Mouse (Mus musculus) ES-E14 (cell line): ENCODE results near the gene Kcna2. TPM values are rescaled to one million over a fixed set of nuclear protein-coding genes. Genes with fewer than 3 reads are reported as not detected.

ENCODE experiments used
- DNase-seq: peaks from one replicate; pipeline ENCODE4 v3.0.0-alpha.2; 2013; ENCODE audit warnings: low read depth, low spot score
- H3K27ac ChIP-seq: 2 replicates; pipeline ENCODE4 v1.5.1; 2012; ENCODE audit warnings: low read depth, mild to moderate bottlenecking, low read length, moderate library complexity, mixed read lengths; ENCODE audit not compliant: poor library complexity, insufficient read depth, severe bottlenecking
- H3K36me3 ChIP-seq: 2 replicates; pipeline ENCODE4 v1.6.1; 2012; ENCODE audit warnings: mild to moderate bottlenecking, low read length, moderate library complexity, mixed read lengths; ENCODE audit not compliant: control insufficient read depth, poor library complexity, insufficient read depth, severe bottlenecking
- H3K4me1 ChIP-seq, 2 experiments: fragments of 150-350 bp in 1 of 2; sonication (generic) in 1 of 2; 2 replicates each; pipeline ENCODE4 v1.6.1; 2012; ENCODE audit warnings: low read length in 2 of 2, mild to moderate bottlenecking in 1 of 2, mixed read lengths in 1 of 2; ENCODE audit not compliant: control insufficient read depth in 2 of 2, insufficient read depth in 2 of 2, poor library complexity in 1 of 2
- H3K4me3 ChIP-seq, 2 experiments: fragments of 150-350 bp in 1 of 2; sonication (generic) in 1 of 2; 2 replicates each; pipeline ENCODE4 v1.5.1; 2012; ENCODE audit warnings: low read length in 2 of 2, low read depth in 1 of 2, mild to moderate bottlenecking in 1 of 2, mixed read lengths in 1 of 2; ENCODE audit not compliant: insufficient read depth in 1 of 2, poor library complexity in 1 of 2, severe bottlenecking in 1 of 2
- H3K9ac ChIP-seq: 2 replicates; pipeline ENCODE4 v1.6.1; 2012; ENCODE audit warnings: low read depth, mild to moderate bottlenecking, low read length, mixed read lengths; ENCODE audit not compliant: poor library complexity, insufficient read depth, severe bottlenecking
- H3K9me3 ChIP-seq: fragments of 150-350 bp; sonication (generic); 2 replicates; pipeline ENCODE4 v1.6.1; 2012; ENCODE audit warnings: low read depth, mild to moderate bottlenecking, low read length; ENCODE audit not compliant: control insufficient read depth, insufficient read depth
- CHD2 ChIP-seq: IDR thresholded peaks from 2 replicates; pipeline ENCODE4 v1.6.1; 2014; ENCODE audit warnings: mild to moderate bottlenecking, low read depth, low read length, inconsistent platforms
- HCFC1 ChIP-seq: IDR thresholded peaks from 2 replicates; pipeline ENCODE4 v1.6.1; 2012; ENCODE audit warnings: low read length, inconsistent platforms, borderline replicate concordance; ENCODE audit not compliant: insufficient read depth
- MAFK ChIP-seq: IDR thresholded peaks from 2 replicates; pipeline ENCODE4 v1.6.1; 2014; ENCODE audit warnings: mild to moderate bottlenecking, low read depth, low read length, inconsistent platforms; ENCODE audit not compliant: insufficient read depth
- ZC3H11A ChIP-seq: IDR thresholded peaks from 2 replicates; pipeline ENCODE4 v1.6.1; 2012; ENCODE audit warnings: low read depth, mild to moderate bottlenecking, inconsistent platforms, low read length, borderline replicate concordance
- ZNF384 ChIP-seq: IDR thresholded peaks from 2 replicates; pipeline ENCODE4 v1.6.1; 2012; ENCODE audit warnings: low read depth, low read length, inconsistent platforms
- in situ Hi-C, 2 experiments: fragments of 600-800 bp; cut with MboI; formaldehyde crosslinking; loops; one replicate each; pipeline ENCODE4 v1.15.1; 2025; ENCODE audit warnings: low sequenced_read_pairs in 2 of 2, inconsistent platforms in 1 of 2; ENCODE audit not compliant: unreplicated experiment in 2 of 2
- total RNA-seq: library from RNA; depleted of rRNA; stranded (reverse); fragments of 300-350 nt; gene quantifications from 2 replicates; pipeline ENCODE4 v1.2.3, GENCODE M21; 2012

Kcna2 gene
- total RNA-seq, 1 experiment, result under 0.01 TPM

- Histone ChIP-seq H3K4me3 (no peak overlapping the region), H3K27ac (no peak overlapping the region), H3K9me3 (no peaks in the 10 kb centered on the region), H3K9ac (no peak overlapping the region), H3K36me3 (no peaks in the 10 kb centered on the region), H3K4me1 (no peaks in the 10 kb centered on the region)
- no peak for TF ChIP-seq ZC3H11A
- TF ChIP-seq CHD2, result no peak
- no peak for TF ChIP-seq HCFC1
- TF ChIP-seq ZNF384, result no peak
- TF ChIP-seq MAFK, result no peak
- in situ Hi-C loops, result no loop called here
- DNase-seq, result no peak
These were observed 49.5 kb downstream of the Kcna2 start for GRCm38 (mm10) chr3:107150469-107150868.

DNA sequence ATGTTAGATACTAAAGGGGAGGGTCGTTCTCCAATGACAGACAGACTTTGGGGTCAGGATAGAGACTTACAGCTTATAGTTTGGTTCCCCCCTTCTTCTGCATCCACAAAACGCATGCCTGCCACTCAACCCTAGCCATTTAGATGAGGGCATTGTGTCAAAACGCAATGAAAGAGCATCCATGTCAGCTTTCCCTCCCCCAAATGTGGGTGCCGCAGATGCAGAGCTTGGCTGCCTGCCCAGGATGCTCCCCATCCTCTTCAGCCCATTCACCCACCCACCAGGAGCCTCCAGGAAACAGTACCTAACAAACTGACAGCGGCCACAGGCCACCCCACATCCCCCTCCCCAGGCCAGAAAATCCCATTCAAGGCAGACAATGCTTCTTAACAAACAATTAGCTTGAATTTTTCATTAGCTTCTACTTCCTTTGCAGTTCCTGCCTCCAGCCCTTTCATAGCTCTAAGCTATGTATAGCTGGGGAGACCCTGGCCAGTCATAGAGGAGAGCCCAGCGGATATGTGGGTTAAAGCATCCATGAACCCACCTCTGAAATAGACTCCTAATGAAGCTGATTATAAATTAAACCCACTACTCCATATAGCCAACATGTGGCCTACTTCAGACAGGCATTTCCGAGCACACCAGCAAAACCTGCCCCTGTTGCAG lies 50.1 kb downstream of the Kcna2 start:
- DNase-seq, result no peak
- no peaks in the 10 kb centered on the region for H3K36me3 ChIP-seq
- no peaks in the 10 kb centered on the region for H3K9me3 ChIP-seq
- no peaks in the 10 kb centered on the region for H3K4me1 ChIP-seq
- H3K4me3 ChIP-seq, result no peak overlapping the region
- no peak for TF ChIP-seq ZNF384
- TF ChIP-seq MAFK, result no peak
- no peak for TF ChIP-seq CHD2
- TF ChIP-seq HCFC1, result no peak
- no peak for TF ChIP-seq ZC3H11A
- in situ Hi-C loops, result no loop called here
- no peak overlapping the region for H3K9ac ChIP-seq
- no peak overlapping the region for H3K27ac ChIP-seq

GRCm38 (mm10) chr3:107153772-107154655 lies 53.1 kb downstream of the Kcna2 start:
- in situ Hi-C loops, result no loop called here

GRCm38 (mm10) chr3:107158856-107159255 lies 57.9 kb downstream of the Kcna2 start:
- Histone ChIP-seq H3K9ac (no peak overlapping the region), H3K9me3 (no peaks in the 10 kb centered on the region), H3K4me1 (peaks cover 0 to 5% of the 10 kb centered on the region in 2 experiments; a peak in 1 of 4 replicates), H3K27ac (no peak overlapping the region), H3K36me3 (no peaks in the 10 kb centered on the region), H3K4me3 (no peak overlapping the region)
- TF ChIP-seq CHD2 (no peak), MAFK (no peak), HCFC1 (no peak), ZNF384 (no peak), ZC3H11A (no peak)
- no peak for DNase-seq
- in situ Hi-C loops, result no loop called here

More at GRCm38 (mm10) chr3:107153772-107154655, 53.1 kb downstream of the Kcna2 start:
- no peaks in the 10 kb centered on the region for H3K4me1 ChIP-seq
- no peak for DNase-seq
- H3K9me3 ChIP-seq, result no peaks in the 10 kb centered on the region
- no peaks in the 10 kb centered on the region for H3K36me3 ChIP-seq
- H3K27ac ChIP-seq, result no peak overlapping the region
- H3K9ac ChIP-seq, result no peak overlapping the region
- no peak overlapping the region for H3K4me3 ChIP-seq
- no peak for TF ChIP-seq MAFK
- TF ChIP-seq HCFC1, result no peak
- TF ChIP-seq ZNF384, result no peak
- no peak for TF ChIP-seq ZC3H11A
- TF ChIP-seq CHD2, result no peak
